Mouse (Mus musculus) v-Abl transformed pro-B cells (cell line): ENCODE measurements around the gene Smtn.

Source experiments
- in situ Hi-C, 2 experiments: fragments of 400-800 bp; cut with MboI; formaldehyde crosslinking; loops; one replicate each; pipeline ENCODE4 v1.15.1; 2025; ENCODE audit not compliant: unreplicated experiment in 2 of 2

Gene Smtn

DNA sequence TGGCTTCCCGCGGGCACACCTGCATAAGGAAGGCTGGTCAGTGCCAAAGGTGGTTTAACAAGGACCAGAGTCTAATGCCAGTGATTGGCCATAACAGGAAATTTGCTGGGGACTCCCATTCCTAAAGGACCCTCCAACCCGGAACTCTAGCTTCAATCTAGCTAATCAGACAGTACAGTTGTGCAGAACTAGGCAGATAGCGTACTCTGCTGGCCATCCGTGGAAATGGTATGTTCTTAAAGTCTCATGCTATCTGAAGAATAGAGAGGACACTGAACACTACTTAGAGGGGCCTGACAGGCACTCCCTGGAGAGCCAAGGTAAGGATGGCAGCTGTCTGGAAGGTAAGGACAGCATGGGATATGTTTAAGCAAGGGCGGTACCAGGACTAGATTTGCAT is 8.8 kb downstream of the Smtn start:
- in situ Hi-C loops, result loop anchor here (5.0 to 10.0 kb wide), 4 partner anchors 59 to 256 kb away; partner anchors contain the start of gene Pik3ip1 (in 1 of the 2)

DNA sequence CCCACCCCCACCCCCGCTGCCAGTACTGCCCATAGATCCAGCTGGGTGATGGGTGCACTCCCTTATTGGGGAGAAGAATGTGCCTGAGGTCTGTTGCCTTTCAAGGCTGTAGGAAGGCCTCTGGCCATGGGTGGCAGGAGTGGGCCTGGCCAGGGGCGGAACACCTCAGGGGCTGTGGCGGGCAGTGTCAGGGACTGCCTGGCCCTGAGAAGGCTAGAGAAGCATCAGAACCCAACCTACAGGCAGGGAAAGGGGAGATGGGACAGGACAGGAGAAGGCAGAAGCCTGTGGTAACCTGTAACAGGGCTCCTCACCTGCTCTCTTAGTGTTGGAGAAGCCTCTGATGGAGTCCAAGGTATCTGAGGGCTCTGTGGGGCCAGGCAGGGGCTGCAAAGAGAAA is 9.7 kb downstream of the Smtn start:
- in situ Hi-C loops, result loop anchor here (5.0 to 10.0 kb wide), 4 partner anchors 58 to 257 kb away; partner anchors contain the start of gene Pik3ip1 (in 1 of the 2)

DNA sequence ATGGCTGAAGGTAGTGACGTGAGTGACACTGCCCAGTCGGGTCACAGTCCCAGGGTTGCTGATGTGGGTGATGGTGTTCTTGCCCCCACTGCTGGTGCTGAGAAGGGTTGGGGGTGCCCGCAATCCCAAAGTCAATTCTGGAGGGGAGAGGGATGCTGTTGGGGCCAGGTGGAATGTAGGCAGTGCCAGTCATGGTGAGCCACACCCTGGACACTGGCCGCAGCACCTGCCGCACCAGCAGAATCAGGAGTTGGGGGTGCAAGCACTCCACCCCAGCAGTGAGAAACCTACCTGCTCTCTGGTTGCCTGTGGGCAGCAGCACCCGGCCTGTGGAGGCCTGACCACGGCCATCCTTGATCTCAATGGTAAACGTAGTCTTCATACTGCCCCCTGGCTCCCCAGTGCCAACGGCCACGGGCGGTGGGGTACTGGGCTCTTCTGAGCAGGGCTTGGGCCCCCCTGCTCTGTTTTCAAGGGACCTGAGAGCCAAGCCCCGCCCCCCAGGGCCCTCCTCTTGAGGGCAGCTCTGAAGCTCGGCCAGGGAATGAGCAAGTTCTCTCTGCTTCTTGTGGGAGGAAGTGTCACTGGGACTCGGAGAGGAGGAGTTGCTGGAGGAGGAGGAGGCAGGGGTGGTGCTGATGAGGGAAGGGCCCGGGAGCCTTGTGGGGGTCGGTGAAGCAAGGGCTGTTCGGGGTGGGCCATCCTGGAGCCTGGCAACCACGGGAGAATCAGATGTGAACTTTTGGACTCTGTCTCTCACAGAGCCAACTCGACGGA is 10.7 kb downstream of the Smtn start:
- in situ Hi-C loops, result loop anchor here (5.0 to 10.0 kb wide), 4 partner anchors 57 to 258 kb away; partner anchors contain the start of gene Pik3ip1 (in 1 of the 2)

DNA sequence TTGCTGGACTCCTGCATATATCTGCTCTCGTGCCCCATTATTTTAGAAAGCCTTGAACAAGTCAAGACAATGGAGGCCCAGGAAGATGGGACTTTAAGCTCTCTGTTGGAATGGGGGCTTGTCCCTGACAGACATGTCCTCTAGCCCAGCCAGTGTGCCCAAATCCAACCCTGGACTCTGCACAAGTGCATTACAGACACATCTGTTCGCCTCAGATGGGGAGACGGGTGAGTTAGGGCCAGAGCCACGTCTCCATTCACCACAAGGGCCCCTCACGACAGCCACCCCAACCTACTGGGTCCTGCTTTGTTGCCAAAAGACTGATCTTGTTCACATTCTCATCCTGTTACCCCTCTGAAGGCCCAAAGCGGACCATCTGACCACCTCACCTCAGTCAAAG is 12.2 kb downstream of the Smtn start:
- in situ Hi-C loops, result no loop called here

DNA sequence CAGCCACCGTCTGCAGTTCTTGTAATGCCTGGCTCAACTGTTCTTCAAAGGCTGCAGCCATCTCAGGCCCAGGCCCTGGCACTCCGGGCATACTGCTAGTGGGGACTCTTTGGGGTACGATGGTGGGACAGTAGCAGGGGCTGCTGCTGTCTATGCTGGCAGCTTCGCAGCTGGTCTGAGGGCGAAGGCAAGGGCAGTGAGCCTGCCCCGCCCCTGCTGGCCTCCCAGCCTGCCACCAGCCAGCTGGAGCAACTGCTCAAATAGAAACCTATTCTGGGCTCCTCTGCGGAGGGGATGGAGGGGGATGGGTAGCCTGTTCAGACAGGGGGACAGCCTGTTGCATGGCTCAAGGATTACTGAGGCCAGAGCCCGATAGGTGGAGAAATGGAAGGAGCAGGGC is 12.6 kb downstream of the Smtn start:
- in situ Hi-C loops, result no loop called here

DNA sequence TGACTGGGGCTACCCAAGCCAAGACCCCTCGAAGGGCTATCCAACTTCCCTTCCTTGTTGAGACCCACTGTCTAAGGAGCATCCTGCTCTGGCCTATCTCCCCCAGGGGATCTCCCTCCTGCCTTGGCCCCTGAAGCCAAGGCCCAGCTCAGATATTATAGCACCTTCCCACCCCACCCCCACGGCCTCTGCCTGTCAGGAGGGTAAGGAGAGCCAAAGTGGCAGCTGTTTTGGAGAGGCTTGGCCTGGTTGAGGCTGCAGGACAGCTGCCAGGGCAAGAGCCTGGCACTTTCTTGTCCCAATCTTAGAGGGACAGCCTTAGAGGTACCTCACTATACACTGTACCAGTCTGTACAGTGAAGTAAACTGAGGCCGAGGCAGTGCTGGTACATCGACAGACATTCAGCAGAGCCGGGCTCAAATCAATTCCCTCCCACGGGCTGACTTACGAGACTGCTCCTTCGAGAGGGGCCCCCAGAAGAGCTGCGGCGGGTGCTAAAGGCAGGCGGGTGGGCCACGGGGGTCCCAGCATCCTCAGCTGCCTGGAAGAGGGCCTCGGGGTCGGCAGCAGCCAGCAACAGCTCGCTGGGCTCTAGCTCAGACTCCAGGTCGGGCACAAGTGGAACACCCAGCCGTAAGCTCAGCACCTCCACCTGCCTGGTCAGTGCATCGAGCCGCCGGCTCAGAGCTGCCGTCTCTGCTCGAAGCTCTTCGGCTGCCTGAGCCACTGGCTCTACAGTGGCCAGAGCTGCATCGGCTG is 13.3 kb downstream of the Smtn start:
- in situ Hi-C loops, result no loop called here

DNA sequence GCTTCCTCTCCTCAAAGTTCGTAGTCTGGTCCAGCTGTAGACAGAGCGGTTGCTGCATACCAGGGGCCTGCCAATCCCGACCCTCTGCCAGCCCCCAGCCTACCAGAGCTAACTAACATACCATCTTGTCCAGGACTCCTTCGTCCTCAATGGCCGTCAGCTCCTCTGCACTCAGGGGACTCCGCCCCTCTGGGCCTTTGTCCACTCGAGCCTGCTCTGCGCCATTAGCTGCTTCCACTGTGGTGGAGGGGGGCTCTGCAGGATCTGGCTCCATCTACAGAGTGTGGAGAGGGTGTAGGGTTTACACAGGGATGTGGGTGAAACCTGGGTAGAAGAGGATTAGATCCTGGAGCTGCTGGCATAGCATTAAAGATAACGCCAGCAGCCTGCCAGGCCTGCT is 14.2 kb downstream of the Smtn start:
- in situ Hi-C loops, result no loop called here

DNA sequence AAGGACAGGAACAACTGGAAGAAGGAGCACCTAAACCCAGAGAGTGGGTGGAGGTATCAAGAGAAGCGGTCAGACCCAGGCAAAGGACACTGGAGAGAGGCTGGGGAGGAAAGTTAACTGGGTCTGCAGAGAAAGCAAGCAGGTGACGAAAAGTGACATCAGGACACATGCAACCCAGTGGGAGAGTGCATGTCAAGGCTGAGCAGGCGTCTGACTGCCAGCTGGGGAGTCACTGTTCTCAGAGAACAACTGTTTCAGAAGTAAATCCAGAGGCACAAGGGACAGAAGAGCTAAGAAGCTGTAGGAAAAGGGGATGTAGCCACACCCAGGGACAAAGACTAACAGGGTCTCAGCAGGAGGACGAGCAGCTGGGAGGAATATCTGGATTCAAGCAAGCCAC is 14.9 kb downstream of the Smtn start:
- in situ Hi-C loops, result no loop called here

DNA sequence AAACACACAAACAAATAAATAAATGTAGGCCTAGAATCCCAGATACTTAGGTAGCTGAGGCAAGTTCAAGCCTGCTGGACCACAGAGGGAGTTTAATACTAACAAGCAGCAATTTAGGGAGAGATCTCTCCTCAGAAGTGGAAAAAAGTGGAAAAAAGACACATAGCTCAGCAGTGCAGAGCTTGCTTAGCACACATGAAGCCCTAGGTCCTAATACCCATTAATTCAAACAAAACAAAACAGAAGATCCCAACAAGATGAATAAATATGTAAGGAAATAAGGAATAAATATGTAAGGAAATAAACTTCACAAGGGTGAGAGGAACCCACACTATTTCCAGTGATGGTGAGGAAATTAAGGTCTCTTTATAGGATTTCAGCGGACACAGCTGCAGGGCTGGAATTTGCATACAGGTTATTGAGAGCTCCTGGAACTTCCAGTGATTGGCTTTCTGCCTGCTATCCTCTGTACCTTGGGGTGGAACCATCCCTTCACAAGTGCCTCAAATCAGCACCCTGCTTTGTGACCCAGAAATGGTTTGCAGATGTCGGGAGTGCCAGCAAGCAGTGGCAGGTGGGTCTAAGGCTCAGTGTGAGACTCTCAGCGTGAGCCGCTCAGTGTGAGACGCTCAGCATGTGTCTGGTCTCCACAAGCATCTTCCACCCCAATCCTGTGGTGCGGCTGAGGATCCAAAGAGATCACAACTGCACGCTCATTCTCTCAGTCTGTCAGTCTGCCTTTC is 16.4 kb downstream of the Smtn start:
- in situ Hi-C loops, result no loop called here

DNA sequence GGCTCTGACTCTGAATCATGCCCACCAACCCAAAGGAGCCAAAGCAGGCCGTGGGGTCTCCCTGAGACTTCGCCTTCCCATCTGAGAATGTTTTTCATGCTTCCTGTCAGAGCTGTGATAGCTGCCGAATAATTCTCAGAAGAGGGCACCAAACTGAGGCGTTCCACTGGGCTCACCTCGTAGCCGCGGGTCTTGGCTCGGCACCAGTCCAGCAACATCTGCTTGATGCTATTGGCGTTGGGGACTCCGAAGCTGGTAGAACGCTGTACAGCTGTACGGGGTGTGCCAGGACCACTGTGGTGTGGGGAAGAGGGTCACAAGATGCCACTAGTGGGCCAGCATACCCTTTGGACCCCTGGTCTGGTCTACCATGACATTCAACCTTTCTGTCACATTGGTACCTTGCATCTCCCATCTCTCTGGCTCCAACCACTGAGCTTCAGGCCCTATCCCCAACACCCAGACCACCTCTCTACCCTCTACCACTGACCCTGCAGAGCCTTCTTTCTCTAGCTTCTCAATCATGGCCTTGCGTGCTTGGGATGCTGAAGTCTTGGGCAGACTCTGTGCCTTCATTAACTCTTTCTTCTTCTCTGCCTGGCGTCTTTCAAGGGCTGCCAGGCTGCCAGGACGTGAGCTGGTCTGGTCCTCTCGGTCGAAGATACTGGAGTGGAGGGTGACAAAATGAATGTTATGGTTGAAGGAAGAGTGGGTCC is 18.0 kb downstream of the Smtn start:
- in situ Hi-C loops, result no loop called here

DNA sequence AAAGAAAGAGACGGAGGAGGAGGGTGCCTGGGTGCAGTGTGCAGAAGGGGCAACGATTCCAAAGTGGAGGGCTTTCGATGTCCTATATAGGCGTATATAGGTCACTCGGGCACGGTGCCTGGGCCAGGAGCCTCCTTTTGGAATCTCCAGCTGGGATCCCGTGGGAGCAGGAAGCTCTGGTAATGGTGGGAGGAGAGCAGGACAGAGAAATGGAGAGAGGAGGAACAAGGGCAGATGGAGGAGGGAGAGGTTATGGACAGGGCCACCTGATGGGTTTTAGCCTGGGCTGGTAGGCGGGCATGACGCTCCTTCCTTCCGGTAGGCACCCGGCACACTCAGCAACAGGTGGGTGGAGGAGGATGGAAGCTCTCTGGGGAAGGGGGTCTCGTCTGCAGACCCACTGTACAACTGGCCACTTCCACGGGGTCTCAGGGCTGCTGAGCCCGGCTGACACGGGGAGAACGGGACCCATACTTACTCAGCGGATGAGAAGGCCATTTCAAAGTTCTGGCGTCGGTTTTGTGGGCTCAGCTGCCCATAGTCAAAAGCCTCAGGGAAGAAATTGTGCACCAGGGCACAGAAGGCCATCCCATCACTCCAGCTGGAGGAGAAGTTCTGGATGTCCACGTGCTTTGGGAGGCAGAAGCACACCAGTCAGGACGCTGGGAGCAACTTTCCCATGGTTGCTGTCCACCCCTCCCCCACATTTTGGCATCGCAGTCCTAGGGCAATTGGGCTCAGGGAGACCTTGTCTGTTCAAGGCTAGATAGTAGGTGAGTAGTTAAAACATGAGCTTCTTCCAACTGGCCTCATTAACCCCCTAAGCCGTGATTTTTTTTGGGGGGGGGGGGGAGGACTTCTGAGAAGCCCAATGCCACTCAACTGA is 18.8 kb downstream of the Smtn start:
- in situ Hi-C loops, result no loop called here

DNA sequence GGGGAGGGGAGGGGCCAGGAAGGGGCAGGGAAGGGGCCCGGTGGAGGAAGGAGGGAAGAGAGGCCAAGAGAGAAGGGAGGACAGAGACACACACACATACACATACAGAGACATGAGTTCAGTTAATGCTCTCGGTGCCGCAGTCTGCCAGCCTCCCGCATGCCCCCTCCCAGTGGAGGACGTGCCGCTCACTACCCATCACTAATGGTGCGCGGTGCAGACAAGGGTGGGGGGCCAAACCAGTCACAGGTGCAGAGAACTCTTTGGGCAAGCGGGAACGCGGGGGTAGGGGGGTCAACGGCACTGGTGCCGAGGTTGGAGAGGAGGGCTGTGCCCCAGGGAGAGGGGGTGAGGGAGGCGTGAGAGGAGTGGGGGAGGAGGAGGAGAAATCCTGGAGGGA is 19.5 kb downstream of the Smtn start:
- in situ Hi-C loops, result no loop called here

DNA sequence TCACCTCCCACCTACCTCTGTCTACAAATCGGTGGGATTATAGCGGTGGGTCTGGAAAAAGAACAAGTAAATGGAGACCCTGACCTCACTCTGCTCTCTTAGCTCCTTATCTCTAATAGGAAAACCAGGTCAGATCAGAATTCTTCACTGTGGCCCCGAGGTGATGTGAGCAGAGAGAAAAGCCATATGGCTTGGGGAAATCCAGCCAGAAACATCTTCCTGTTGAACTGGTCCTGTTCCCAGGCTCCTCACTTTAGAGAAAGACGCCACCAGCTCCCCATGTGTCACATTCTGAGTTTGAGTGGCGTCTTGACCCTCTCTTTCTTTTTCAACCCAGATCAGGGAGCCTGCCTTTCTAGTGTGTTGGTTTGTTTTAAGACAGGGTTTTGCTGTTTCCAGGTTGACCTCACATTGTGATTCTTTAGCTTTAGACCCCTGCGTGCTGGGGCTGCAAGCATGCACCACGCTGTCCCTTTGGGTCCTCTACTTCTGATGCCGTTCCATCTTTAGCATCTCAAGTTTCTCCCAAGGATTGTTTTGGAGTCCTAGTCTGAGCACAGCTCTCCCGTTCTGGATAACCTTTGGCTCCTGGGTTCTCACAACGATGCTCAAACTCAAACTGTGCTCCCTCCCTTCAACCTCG is 20.5 kb downstream of the Smtn start:
- in situ Hi-C loops, result no loop called here

DNA sequence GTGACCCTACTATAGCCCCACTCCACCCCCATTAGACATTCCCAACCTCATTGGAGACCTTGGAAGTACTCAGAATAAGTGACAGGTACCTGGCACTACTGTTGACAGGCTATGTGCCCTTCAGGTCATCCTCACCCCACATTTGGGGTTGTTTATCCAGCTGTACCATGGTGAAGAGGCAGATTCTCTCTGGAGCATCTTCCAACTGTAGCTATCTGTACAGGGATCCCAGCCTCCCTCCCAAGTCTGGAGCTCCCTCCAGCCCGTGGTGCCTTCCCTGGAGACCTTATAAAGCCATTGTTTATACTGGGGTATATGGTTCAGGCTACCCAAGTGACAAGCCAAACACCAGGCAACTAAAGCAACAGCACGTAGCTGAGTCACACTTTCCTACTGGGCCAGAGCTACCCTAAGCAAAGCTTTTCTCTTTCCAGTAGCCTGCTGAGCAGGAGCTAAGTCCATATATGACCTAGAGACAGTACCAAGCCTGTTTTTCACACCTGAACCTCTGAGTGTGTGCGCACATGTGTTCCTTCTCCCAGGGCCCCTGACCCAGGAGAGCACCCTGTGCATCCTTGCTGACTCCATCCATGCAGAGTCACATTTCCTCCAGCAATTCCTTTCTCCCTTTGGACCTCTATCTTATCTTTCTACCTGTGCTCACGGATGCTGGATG is 21.2 kb downstream of the Smtn start:
- in situ Hi-C loops, result no loop called here

DNA sequence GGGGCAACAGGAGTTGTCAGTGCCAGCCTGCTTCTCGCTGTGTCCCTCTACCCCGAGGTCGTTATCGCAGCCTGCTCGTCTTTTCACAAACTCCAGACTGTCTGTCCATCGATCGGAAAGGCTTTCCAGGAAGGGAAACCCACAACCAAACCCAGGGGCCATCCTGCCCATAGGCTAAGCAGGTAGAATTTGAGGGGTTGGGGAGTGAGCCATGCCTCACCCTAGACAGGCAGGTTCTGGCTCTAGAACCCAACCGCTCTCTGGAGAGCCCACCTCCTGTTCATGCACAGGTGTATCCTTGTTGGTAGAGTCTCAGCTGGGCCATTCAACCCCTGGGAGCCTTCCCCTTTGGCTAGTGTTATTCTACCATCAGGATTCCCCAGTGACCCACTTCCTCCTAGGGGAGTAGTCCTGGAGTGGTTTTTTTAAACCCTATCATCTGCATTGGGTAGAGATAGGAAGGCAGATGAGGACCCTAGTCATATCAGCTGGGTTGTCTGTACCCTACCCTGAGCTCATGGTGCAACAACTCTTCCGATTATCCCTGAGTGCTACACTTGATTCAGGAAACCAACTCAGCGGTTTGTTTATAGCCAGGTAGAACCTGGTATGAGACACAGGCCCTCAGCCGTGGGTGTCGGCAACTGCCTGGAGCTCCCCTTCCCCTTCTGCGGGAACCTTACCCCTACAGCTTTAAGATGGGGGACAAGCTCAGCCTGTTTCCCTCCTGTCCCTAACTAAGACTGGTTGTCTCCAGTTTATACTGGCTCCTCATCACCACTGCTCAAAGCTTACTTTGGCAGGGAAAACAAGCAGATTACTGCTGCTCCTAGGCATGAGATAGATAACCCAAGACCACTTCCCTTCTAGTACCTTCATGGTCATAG is 22.3 kb downstream of the Smtn start:
- in situ Hi-C loops, result no loop called here

DNA sequence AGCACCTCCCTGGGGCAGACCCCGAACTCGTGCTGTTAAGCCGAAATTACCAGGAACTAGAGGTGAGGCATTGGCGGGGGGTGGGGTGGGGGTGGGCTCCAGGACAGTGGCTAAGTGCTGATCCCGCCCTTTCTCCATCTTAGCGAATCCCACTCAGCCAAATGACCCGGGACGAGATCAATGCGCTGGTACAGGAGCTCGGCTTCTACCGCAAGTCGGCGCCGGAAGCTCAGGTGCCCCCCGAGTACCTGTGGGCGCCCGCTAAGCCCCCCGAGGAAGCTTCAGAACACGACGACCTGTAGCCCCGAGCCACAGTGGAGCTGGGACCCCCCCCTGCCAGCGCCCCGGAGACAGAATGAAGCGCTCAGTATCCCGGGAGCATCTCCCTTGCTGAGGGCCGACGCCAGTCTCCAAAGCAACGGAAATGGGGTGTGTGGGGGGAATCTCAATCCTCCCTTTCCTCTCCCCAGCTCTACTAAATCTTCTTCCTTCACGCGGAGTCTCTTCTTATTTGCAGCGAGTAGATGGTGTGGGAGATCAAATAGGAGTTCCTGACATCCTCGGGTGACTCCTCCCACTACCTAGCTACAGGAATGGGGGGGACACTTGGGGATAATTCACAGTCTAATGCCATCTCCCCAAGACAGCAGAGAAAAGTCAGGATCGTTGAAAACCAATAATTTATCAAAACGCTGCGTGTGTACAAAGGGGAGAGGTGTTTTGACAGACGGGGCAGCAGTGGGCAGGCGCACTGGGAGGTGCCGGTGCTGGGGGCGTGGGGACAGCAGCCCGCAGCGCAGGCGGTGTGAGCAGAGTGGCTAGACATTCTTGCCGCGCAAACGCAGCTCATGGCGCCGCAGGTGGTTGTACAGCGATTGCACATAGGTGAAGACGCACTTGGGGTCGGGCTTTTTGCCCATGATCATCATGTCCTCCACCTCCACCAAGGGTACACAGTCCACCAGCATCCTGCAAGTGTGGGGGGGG is 23.3 kb downstream of the Smtn start:
- in situ Hi-C loops, result no loop called here
